Mouse (Mus musculus): Measurements from ENCODE around the gene Olfr342.

Olfr342 gene

GRCm38 (mm10) chr2:36524698-36525097, at the start of gene Olfr342:
Olfr342 (plus strand) TSS chr2:36524998.
- DNase-seq, result no peak

- DNase-seq, result no peak
Measured at GRCm38 (mm10) chr2:36482368-36482767, 42.4 kb upstream of the Olfr342 start, which contains the start of gene Olfr341. Olfr341 (minus strand) TSS chr2:36482468.

- DNase-seq, result no peak
Measured at GRCm38 (mm10) chr2:36565156-36565555, 40.4 kb downstream of the Olfr342 start.

- no peak for DNase-seq
Measured at GRCm38 (mm10) chr2:36566362-36566761, 41.6 kb downstream of the Olfr342 start, which contains the start of gene Olfr344. Olfr344 (plus strand) TSS chr2:36566662.

GRCm38 (mm10) chr2:36567022-36567421, 42.2 kb downstream of the Olfr342 start:
- DNase-seq, result no peak

GRCm38 (mm10) chr2:36567845-36568244, 43.0 kb downstream of the Olfr342 start:
- DNase-seq, result no peak

All from kidney, adult 11 months (tissue).